Mouse (Mus musculus): ENCODE measurements around the gene Cadm3. TPM values are rescaled to one million over a fixed set of nuclear protein-coding genes. Genes with fewer than 3 reads are reported as not detected.
A peak's percentile ranks its signal among the peaks of the same experiment; 100 is the strongest.

Gene Cadm3
- polyA plus RNA-seq, 1 experiment: 1.6 TPM

DNA sequence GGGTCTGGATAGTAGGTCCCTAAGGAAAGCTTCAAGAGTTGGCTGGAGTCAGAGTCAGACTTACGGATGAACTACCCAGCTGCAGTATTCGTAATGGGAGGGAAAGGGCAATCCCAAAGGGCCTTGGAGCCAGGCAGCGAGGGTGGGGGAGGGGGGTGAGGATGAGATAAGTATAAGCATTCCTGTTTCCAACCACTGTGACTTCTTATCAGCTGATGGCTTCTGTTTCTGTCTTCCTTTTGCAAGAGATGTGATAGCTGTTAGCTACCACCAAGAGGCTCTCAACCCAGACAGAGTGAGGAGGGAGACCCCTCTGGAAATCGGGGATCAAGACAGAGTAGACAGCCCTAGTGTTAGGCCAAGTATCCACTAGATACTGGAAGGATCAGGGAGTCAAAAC, 38.3 kb downstream of the Cadm3 start:
- DNase-seq: no peak
- TF ChIP-seq POLR2A (IDR thresholded peaks at IDR 0.05; ENCODE audit: borderline replicate concordance, extremely low read depth, low read depth, low read length) (no peak), CTCF (IDR thresholded peaks at IDR 0.05; ENCODE audit: insufficient read depth, low read length) (no peak)
- Histone ChIP-seq H3K4me1 (ENCODE audit: control insufficient read depth, insufficient read depth, low read length) (no peaks in the 10 kb centered on the region), H3K4me3 (replicated peaks; ENCODE audit: extremely low read depth, low read depth, low read length) (no peak overlapping the region)
- WGBS: 17% methylated on average over 4 of the region's 4 CpGs

DNA sequence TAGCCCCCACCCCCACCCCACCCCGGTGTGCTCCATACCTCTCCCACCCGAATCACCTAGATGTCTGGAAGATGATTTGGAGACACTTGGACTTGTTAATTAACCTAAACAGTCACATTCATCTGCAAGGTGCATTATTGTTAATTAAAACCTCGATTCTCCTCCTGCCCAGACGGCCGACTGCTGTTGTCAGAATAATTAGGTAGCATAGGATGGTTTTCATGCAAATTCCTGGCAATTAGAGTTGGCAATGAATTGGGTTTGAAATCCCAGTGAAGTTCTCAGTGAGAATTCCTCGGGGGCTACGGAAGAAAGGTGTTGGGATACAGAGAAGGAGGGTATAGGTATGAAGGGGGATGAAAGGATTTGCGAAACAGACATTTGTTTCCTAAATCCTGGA, 39.0 kb downstream of the Cadm3 start:
- no peak for DNase-seq
- TF ChIP-seq CTCF (IDR thresholded peaks at IDR 0.05; ENCODE audit: insufficient read depth, low read length): no peak
- no peak for TF ChIP-seq POLR2A (IDR thresholded peaks at IDR 0.05; ENCODE audit: borderline replicate concordance, extremely low read depth, low read depth, low read length)
- H3K4me3 ChIP-seq (replicated peaks; ENCODE audit: extremely low read depth, low read depth, low read length): no peak overlapping the region
- WGBS: 70% methylated on average over 8 of the region's 8 CpGs
- H3K4me1 ChIP-seq (ENCODE audit: control insufficient read depth, insufficient read depth, low read length): no peaks in the 10 kb centered on the region

DNA sequence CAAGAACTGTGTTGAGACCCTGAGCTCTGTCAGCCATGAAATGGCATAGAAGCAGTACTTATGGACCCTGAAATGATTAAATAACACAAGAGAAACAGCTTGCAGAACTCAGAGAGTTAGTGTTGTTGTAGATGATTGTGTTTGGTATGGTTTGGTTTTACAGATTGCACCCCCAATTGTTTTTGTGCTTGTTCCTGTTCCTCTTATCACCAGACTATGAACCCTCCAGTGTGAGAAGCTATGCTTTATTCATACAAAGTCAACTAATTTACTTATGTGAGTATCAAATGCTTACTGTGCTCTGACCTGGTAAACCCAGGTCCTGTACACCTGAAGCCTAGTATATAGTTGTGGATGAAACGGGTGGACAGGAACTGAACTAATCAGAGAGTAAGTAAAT, 40.9 kb downstream of the Cadm3 start:
- WGBS: 55% methylated on average over 1 of the region's 1 CpGs
- TF ChIP-seq CTCF (IDR thresholded peaks at IDR 0.05; ENCODE audit: insufficient read depth, low read length): no peak
- TF ChIP-seq POLR2A (IDR thresholded peaks at IDR 0.05; ENCODE audit: borderline replicate concordance, extremely low read depth, low read depth, low read length): no peak
- DNase-seq: no peak
- Histone ChIP-seq H3K4me3 (replicated peaks; ENCODE audit: extremely low read depth, low read depth, low read length) (no peak overlapping the region), H3K4me1 (ENCODE audit: control insufficient read depth, insufficient read depth, low read length) (no peaks in the 10 kb centered on the region)

DNA sequence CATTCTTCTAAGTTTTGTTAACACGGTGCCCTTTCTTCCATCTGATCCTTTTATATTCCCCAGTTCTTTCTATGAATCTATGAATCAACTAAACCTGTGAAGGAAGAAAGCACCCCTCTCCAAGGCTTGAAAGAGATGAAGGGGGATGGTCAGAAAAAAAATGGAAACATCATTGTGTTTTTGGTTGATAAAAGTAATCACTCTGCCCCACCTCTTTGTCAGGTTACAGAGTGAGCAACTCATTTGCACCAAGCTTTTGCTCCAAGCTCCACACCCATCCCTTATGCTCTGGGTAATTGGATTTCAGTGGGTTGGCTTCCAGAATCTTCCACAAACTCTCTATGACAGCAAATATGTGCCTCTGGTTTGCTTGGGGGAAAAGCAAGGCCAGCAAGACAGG, 42.1 kb downstream of the Cadm3 start:
- WGBS: 87% methylated on average over 1 of the region's 1 CpGs

GRCm38 (mm10) chr1:173324961-173325360, 42.5 kb downstream of the Cadm3 start:
- 62% methylated on average over 4 of the region's 4 CpGs for WGBS
- DNase-seq: no peak
- TF ChIP-seq CTCF (IDR thresholded peaks at IDR 0.05; ENCODE audit: insufficient read depth, low read length): no peak
- no peak for TF ChIP-seq POLR2A (IDR thresholded peaks at IDR 0.05; ENCODE audit: borderline replicate concordance, extremely low read depth, low read depth, low read length)
- no peaks in the 10 kb centered on the region for H3K4me1 ChIP-seq (ENCODE audit: control insufficient read depth, insufficient read depth, low read length)
- no peak overlapping the region for H3K4me3 ChIP-seq (replicated peaks; ENCODE audit: extremely low read depth, low read depth, low read length)

More for the DNA sequence above, 42.1 kb downstream of the Cadm3 start:
- TF ChIP-seq CTCF (IDR thresholded peaks at IDR 0.05; ENCODE audit: insufficient read depth, low read length) (no peak), POLR2A (IDR thresholded peaks at IDR 0.05; ENCODE audit: borderline replicate concordance, extremely low read depth, low read depth, low read length) (no peak)
- Histone ChIP-seq H3K4me1 (ENCODE audit: control insufficient read depth, insufficient read depth, low read length) (no peaks in the 10 kb centered on the region), H3K4me3 (replicated peaks; ENCODE audit: extremely low read depth, low read depth, low read length) (no peak overlapping the region)
- no peak for DNase-seq

DNA sequence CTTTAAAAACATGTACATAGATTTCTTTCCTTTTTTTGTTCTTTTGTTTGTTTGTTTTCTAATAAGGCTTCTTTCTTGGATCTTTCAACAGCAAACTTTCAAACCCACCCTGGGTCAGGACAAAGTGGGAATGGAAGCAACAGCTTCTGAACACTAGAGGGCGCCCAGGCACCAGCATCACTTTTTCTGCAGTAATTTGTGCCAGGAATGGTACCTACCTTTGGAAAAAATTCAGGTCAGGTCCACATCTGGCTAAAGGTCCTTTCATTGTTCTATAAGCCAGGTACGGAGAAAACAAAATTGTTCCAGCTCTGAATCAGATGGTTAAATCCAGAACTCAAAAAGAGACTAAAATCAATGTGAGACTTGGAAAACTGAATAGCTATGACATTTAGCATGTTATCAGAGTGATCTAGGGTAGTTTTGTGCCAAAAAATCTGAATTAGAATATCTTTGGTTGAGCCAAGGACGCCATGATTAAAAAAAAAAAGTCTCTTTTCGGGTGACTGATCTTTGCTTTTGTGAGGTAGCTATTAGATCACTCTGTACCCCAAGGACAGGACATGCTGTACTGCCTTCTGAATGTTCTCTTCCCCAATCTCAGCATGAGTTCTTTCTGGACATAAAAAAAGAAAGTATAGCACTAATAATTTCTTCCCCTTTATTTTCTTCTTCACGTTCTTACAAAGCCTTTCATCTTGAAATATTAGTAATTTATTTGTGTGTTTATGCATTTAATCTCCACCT, 43.5 kb downstream of the Cadm3 start:
- no peak for TF ChIP-seq POLR2A (IDR thresholded peaks at IDR 0.05; ENCODE audit: borderline replicate concordance, extremely low read depth, low read depth, low read length)
- TF ChIP-seq CTCF (IDR thresholded peaks at IDR 0.05; ENCODE audit: insufficient read depth, low read length): peak; percentile 58

GRCm38 (mm10) chr1:173322249-173322627, 45.3 kb downstream of the Cadm3 start:
- no peak overlapping the region for H3K4me3 ChIP-seq (replicated peaks; ENCODE audit: extremely low read depth, low read depth, low read length)
- TF ChIP-seq POLR2A (IDR thresholded peaks at IDR 0.05; ENCODE audit: borderline replicate concordance, extremely low read depth, low read depth, low read length) (no peak), CTCF (IDR thresholded peaks at IDR 0.05; ENCODE audit: insufficient read depth, low read length) (no peak)
- DNase-seq: no peak
- WGBS: 58% methylated on average over 6 of the region's 6 CpGs
- H3K4me1 ChIP-seq (ENCODE audit: control insufficient read depth, insufficient read depth, low read length): no peaks in the 10 kb centered on the region

More for the DNA sequence above, 43.5 kb downstream of the Cadm3 start:
- Histone ChIP-seq H3K4me1 (ENCODE audit: control insufficient read depth, insufficient read depth, low read length) (no peaks in the 10 kb centered on the region), H3K4me3 (replicated peaks; ENCODE audit: extremely low read depth, low read depth, low read length) (no peak overlapping the region)
- WGBS: 26% methylated on average over 5 of the region's 5 CpGs
- peak; percentile 6 for DNase-seq

GRCm38 (mm10) chr1:173321593-173322248, 45.8 kb downstream of the Cadm3 start:
- no peaks in the 10 kb centered on the region for H3K4me1 ChIP-seq (ENCODE audit: control insufficient read depth, insufficient read depth, low read length)
- H3K4me3 ChIP-seq (replicated peaks; ENCODE audit: extremely low read depth, low read depth, low read length): no peak overlapping the region
- WGBS: 70% methylated on average over 8 of the region's 8 CpGs
- no peak for DNase-seq
- TF ChIP-seq POLR2A (IDR thresholded peaks at IDR 0.05; ENCODE audit: borderline replicate concordance, extremely low read depth, low read depth, low read length): no peak
- no peak for TF ChIP-seq CTCF (IDR thresholded peaks at IDR 0.05; ENCODE audit: insufficient read depth, low read length)

DNA sequence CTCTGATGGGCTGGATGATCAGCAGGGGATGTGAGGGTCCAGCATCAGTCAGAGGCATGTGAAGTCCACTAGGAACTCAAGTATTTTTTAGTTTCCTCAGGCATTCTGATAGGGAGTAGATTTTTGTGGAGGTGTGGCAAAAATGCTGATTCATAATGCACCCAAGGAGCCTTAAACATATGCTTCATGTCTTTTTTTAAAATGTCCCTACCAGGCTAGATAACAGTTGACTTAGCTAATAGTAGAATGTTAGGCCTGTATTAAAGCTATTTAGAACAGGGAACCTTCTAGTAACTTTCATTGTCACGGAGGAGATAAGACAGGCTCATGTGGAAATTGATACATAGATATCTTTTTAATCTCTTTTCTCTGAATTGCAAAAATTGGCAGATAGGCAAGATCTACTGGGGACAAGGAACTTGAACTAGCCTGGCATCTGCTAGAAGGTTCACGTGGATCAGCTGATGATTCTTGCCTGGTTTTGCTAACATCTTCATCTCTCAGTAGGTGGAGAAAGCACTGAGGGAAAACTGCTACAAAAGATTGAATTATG, 49.5 kb downstream of the Cadm3 start:
- no peak overlapping the region for H3K4me3 ChIP-seq (replicated peaks; ENCODE audit: extremely low read depth, low read depth, low read length)
- 74% methylated on average over 2 of the region's 2 CpGs for WGBS
- no peak for DNase-seq
- TF ChIP-seq CTCF (IDR thresholded peaks at IDR 0.05; ENCODE audit: insufficient read depth, low read length) (no peak), POLR2A (IDR thresholded peaks at IDR 0.05; ENCODE audit: borderline replicate concordance, extremely low read depth, low read depth, low read length) (no peak)
- H3K4me1 ChIP-seq (ENCODE audit: control insufficient read depth, insufficient read depth, low read length): no peaks in the 10 kb centered on the region
